Mouse (Mus musculus) heart, adult 2 months (tissue): ENCODE data around the gene Lingo2.

ENCODE experiments used
- CTCF ChIP-seq: fragments of 200-600 bp; IDR thresholded peaks from 2 replicates; pipeline ENCODE4 v1.8.1; 2022; ENCODE audit warnings: antibody characterized with exemption, mild to moderate bottlenecking, moderate library complexity
- EP300 ChIP-seq: fragments of 200-500 bp; IDR thresholded peaks from 2 replicates; pipeline ENCODE4 v1.6.1; 2011; ENCODE audit warnings: low read depth, low read length, control low read depth; ENCODE audit not compliant: insufficient read depth
- POLR2A ChIP-seq: fragments of 200-500 bp; IDR thresholded peaks from 2 replicates; pipeline ENCODE4 v1.6.1; 2011; ENCODE audit warnings: mild to moderate bottlenecking, low read depth, low read length, control low read depth; ENCODE audit not compliant: insufficient read depth

- TF ChIP-seq CTCF (no peak), POLR2A (no peak), EP300 (no peak)
Observed at GRCm38 (mm10) chr4:36078910-36079525, 872.5 kb downstream of the Lingo2 start.
